Mouse (Mus musculus): ENCODE measurements around the gene Scfd2. TPM values are rescaled to one million over a fixed set of nuclear protein-coding genes. Genes with fewer than 3 reads are reported as not detected.

The Scfd2 gene
- polyA plus RNA-seq, 1 experiment from 2014 or later = 21.0 TPM

DNA sequence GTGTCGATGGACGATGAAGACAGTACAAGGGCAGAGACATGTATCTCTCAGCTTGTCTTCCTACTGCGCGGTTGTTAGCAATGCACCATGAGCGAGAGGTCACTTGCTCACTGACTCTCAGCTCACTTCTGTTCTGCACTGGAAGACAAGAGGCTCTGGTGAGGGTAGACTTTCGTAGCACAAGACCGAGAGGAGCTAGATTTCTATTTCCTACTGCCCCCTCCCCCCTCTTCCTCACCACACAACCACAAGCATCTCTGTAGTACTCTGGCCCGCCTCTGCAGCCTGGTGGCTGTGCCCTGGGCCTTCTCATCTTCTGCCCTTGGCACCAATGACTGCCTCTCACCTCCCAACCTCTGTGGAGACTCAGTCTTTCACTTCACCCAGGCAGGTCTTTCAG lies 331.1 kb downstream of the Scfd2 start:
- WGBS = 71% methylated on average over 8 of the region's 8 CpGs
- Histone ChIP-seq H3K4me1 (peaks cover 62% of the 10 kb centered on the region), H3K36me3 (peaks cover 22% of the 10 kb centered on the region), H3K27ac (replicated peaks) (peak overlapping the region; percentile 85), H3K9me3 (replicated peaks) (no peaks in the 10 kb centered on the region), H3K27me3 (no peaks in the 10 kb centered on the region), H3K4me3 (replicated peaks) (no peak overlapping the region), H3K4me2 (replicated peaks) (peak overlapping the region; percentile 98; the same call in 1 of the 2 replicates), H3K9ac (no peak overlapping the region)
- ATAC-seq (ENCODE audit: insufficient number of reproducible peaks, low FRiP score, low TSS enrichment, low read depth) = no peak

DNA sequence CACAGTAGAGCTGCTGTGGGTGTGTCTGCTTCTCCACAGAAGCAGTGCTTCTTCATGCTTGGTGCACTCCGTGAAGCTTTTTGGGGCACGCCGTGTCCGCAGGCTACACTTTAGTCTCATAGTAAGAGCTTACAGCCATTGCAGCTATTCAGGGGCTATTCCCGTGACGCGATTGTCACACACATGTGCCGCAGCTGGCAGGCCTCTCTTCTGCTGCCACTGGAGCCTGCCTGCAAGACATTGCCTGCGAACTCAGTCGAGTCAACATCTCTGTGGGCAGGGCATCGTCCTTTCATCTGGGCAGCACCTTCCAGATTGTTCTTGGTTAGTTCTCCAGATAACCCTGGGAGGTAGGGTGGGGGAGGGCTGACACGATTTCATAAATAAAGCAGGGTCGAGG lies 331.8 kb downstream of the Scfd2 start:
- Histone ChIP-seq H3K9ac (no peak overlapping the region), H3K9me3 (replicated peaks) (no peaks in the 10 kb centered on the region), H3K4me2 (replicated peaks) (peak overlapping the region; percentile 98), H3K27ac (replicated peaks) (peak overlapping the region; percentile 85), H3K4me3 (replicated peaks) (0 out of 2 replicates have a peak overlapping the region, but pooled peaks have one; percentile 99), H3K36me3 (peaks cover 22% of the 10 kb centered on the region), H3K27me3 (no peaks in the 10 kb centered on the region), H3K4me1 (peaks cover 62% of the 10 kb centered on the region)
- WGBS = 51% methylated on average over 13 of the region's 13 CpGs
- no peak for ATAC-seq (ENCODE audit: insufficient number of reproducible peaks, low FRiP score, low TSS enrichment, low read depth)

GRCm38 (mm10) chr5:74198446-74198845 lies 333.1 kb downstream of the Scfd2 start:
- H3K9ac ChIP-seq = peak overlapping the region; percentile 23; the same call in 1 of the 2 replicates

DNA sequence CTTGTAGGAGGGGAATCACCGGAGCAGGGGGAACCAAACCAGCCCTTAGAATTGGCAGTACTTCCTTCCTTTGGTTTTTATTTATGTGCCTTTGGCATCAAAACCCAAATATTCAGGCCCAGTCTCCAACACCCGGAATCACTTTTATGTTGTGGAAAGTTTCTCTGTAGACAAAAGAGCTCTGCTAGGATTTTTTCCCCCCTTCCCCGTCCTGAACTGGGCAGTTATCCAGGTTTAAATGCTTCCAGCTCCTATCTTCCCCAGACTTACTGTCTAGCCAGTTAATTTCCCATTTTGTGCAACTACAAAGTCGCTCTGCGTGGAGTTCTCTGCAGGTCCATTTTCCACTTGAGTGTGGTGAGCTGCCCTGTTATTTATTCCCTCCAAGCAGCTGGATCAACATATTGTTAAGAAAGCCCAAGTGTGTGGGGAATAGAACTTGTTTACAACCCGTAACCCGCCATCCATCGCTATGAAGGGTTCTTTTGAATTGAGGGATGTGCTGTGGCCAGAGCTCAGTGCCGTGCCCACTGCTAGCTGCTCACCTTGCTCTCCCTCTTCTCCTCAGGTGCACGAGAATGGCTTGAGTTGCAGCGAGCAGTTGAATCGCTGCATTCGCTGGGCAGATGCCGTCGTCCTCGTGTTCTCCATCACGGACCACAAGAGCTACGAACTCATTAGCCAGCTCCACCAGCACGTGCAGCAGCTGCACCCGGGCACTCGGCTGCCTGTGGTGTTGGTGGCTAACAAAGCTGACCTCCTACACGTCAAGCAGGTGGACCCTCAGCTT lies 333.8 kb downstream of the Scfd2 start:
- Histone ChIP-seq H3K36me3 (peaks cover 22% of the 10 kb centered on the region), H3K9me3 (replicated peaks) (no peaks in the 10 kb centered on the region), H3K4me3 (replicated peaks) (peak overlapping the region; percentile 99), H3K27me3 (no peaks in the 10 kb centered on the region), H3K4me1 (peaks cover 71% of the 10 kb centered on the region), H3K9ac (peak overlapping the region; percentile 47), H3K4me2 (replicated peaks) (peak overlapping the region; percentile 98), H3K27ac (replicated peaks) (peak overlapping the region; percentile 85)
- ATAC-seq (ENCODE audit: insufficient number of reproducible peaks, low FRiP score, low TSS enrichment, low read depth) = 0 out of 2 replicates have a peak, but pooled peaks have one; percentile 8
- 52% methylated on average over 22 of the region's 22 CpGs for WGBS

More at GRCm38 (mm10) chr5:74198446-74198845, 333.1 kb downstream of the Scfd2 start:
- peaks cover 22% of the 10 kb centered on the region for H3K36me3 ChIP-seq
- H3K4me3 ChIP-seq (replicated peaks) = peak overlapping the region; percentile 99
- peak overlapping the region; percentile 98 for H3K4me2 ChIP-seq (replicated peaks)
- H3K27me3 ChIP-seq = no peaks in the 10 kb centered on the region
- WGBS = 49% methylated on average over 11 of the region's 11 CpGs
- H3K9me3 ChIP-seq (replicated peaks) = no peaks in the 10 kb centered on the region
- peaks cover 71% of the 10 kb centered on the region for H3K4me1 ChIP-seq
- H3K27ac ChIP-seq (replicated peaks) = peak overlapping the region; percentile 85
- ATAC-seq (ENCODE audit: insufficient number of reproducible peaks, low FRiP score, low TSS enrichment, low read depth) = no peak

- peaks cover 22% of the 10 kb centered on the region for H3K36me3 ChIP-seq
- peaks cover 58% of the 10 kb centered on the region for H3K4me1 ChIP-seq
- WGBS = 3% methylated on average over 4 of the region's 4 CpGs
- no peak for ATAC-seq (ENCODE audit: insufficient number of reproducible peaks, low FRiP score, low TSS enrichment, low read depth)
- H3K9me3 ChIP-seq (replicated peaks) = no peaks in the 10 kb centered on the region
- H3K9ac ChIP-seq = peak overlapping the region; percentile 47; the same call in 1 of the 2 replicates
- H3K4me2 ChIP-seq (replicated peaks) = peak overlapping the region; percentile 98
- peak overlapping the region; percentile 85 for H3K27ac ChIP-seq (replicated peaks)
- H3K27me3 ChIP-seq = no peaks in the 10 kb centered on the region
- peak overlapping the region; percentile 99 for H3K4me3 ChIP-seq (replicated peaks)
Measured at GRCm38 (mm10) chr5:74196307-74196618, 335.3 kb downstream of the Scfd2 start.

DNA sequence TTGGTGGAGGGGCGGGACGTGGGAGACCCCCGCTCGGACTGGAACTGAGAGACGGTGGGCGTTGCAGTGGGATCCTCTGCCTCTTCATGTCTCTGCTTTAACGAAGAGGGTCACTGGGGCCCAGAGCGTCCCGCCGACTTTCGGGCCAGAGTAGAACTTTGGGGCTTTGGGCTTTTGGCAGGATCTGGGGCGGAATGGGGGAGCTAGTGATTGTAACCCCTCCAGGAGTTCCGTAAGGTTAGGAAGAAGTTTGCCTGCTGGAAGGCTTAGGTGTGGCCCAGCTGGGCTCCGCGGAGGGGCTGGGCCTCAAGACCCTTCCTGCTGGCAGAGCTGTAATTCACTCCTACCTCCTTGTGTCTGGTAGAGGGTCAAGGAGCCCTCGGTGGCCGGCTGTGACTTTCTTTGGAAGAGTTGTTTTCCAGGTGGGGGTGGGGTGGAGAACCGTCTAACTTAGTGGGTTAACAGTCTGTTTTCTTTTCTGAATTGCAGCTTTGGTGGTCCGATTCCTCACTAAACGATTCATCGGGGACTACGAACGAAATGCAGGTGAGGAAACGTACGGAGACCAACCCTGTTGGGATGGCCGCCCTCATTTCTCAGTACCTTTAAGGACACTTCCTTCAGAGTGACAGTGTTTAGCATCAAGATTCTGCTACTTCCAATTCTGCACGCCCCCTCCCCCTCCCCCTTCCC lies 335.8 kb downstream of the Scfd2 start:
- ATAC-seq (ENCODE audit: insufficient number of reproducible peaks, low FRiP score, low TSS enrichment, low read depth) = 0 out of 2 replicates have a peak, but pooled peaks have one; percentile 3
- Histone ChIP-seq H3K4me2 (replicated peaks) (peak overlapping the region; percentile 98), H3K27ac (replicated peaks) (peak overlapping the region; percentile 92), H3K4me3 (replicated peaks) (peak overlapping the region; percentile 99), H3K36me3 (peaks cover 22% of the 10 kb centered on the region), H3K9me3 (replicated peaks) (no peaks in the 10 kb centered on the region), H3K27me3 (no peaks in the 10 kb centered on the region), H3K4me1 (peaks cover 58% of the 10 kb centered on the region), H3K9ac (peak overlapping the region; percentile 99)
- 1% methylated on average over 27 of the region's 27 CpGs for WGBS

- ATAC-seq (ENCODE audit: insufficient number of reproducible peaks, low FRiP score, low TSS enrichment, low read depth) = peak; percentile 91
- Histone ChIP-seq H3K27ac (replicated peaks) (peak within 1 kb of the TSS; percentile 92), H3K4me1 (peaks cover 57% of the 10 kb centered on the region), H3K27me3 (no peaks in the 10 kb centered on the region), H3K4me3 (replicated peaks) (peak within 1 kb of the TSS; percentile 99), H3K9me3 (replicated peaks) (no peaks in the 10 kb centered on the region), H3K4me2 (replicated peaks) (peak within 1 kb of the TSS; percentile 98), H3K36me3 (peaks cover 22% of the 10 kb centered on the region), H3K9ac (peak within 1 kb of the TSS; percentile 99)
- WGBS = under 1% methylated on average over 82 of the region's 82 CpGs
Measured at GRCm38 (mm10) chr5:74194841-74195613, 336.5 kb downstream of the Scfd2 start, which contains the start of gene Rasl11b. TSS of gene Rasl11b (plus strand) at chr5:74195286.

DNA sequence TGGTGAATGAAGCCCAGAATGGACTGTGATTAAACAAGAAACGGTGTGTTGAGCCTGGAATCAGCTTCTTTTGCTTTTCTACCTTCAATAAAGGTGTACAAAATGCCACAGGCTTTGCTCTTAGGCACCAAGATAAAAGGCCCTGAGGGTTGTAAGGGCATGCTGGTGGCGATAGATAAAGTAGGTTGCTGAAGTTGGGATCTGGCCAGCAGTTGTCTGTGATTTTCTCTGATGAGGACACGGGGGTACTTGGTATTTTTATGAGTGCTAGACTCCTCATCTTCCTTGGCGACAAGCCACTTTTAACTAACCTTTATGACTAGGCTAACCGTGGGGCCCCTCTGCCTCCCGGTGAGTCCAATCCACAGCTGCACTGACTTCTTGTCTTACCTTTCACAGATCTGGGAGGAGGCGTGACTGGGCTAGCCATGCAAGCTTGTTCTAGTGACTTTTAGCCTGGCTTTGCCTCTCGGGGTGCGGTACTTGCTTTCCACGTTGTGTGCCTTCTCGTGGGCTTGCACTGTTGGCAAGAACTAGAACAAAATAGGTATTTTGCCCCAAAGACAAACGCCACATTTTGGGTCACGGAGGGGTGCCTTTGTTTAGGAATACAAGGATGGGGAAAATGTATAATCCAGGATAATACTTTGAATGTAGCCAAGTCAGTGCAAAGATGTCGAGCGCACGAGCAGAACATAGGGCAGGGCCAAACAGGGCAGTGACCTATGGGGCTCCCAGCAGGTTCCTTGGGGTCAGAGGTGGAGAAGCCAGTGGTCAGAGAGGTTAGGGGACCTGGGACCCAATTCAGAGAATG lies 337.3 kb downstream of the Scfd2 start:
- peaks cover 17% of the 10 kb centered on the region for H3K36me3 ChIP-seq
- H3K27ac ChIP-seq (replicated peaks) = peak overlapping the region; percentile 92; the same call in 1 of the 2 replicates
- H3K4me1 ChIP-seq = peaks cover 59% of the 10 kb centered on the region
- no peaks in the 10 kb centered on the region for H3K9me3 ChIP-seq (replicated peaks)
- WGBS = 24% methylated on average over 16 of the region's 16 CpGs
- H3K9ac ChIP-seq = peak overlapping the region; percentile 57
- ATAC-seq (ENCODE audit: insufficient number of reproducible peaks, low FRiP score, low TSS enrichment, low read depth) = no peak; the same call in 1 of the 2 replicates
- H3K4me2 ChIP-seq (replicated peaks) = peak overlapping the region; percentile 98
- H3K27me3 ChIP-seq = no peaks in the 10 kb centered on the region
- peak overlapping the region; percentile 99 for H3K4me3 ChIP-seq (replicated peaks)

DNA sequence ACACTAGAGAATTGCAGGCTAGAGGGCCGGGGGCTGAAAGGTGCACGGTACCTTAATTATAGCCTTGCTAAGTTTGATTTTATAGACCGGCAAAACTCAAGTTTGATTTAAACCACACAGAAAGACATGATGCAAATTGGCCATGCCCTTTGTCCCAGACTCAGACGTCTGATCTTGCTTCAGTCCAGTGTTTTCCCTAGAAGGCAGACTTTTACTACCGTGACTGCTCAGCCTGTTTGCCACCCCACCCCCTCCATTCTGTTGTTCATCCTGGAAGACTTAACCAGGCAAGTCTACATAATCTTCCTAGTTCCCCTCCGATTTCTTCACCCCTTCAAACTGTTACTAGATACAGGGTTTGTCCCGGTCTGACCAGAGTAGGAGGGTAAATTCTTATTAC lies 337.9 kb downstream of the Scfd2 start:
- H3K4me3 ChIP-seq (replicated peaks) = no peak overlapping the region
- peak overlapping the region; percentile 98 for H3K4me2 ChIP-seq (replicated peaks)
- ATAC-seq (ENCODE audit: insufficient number of reproducible peaks, low FRiP score, low TSS enrichment, low read depth) = no peak
- peaks cover 15% of the 10 kb centered on the region for H3K36me3 ChIP-seq
- H3K27ac ChIP-seq (replicated peaks) = no peak overlapping the region
- H3K27me3 ChIP-seq = no peaks in the 10 kb centered on the region
- 27% methylated on average over 7 of the region's 7 CpGs for WGBS
- H3K9ac ChIP-seq = no peak overlapping the region
- no peaks in the 10 kb centered on the region for H3K9me3 ChIP-seq (replicated peaks)
- H3K4me1 ChIP-seq = peaks cover 56% of the 10 kb centered on the region

GRCm38 (mm10) chr5:74193008-74193407 lies 338.6 kb downstream of the Scfd2 start:
- WGBS = 48% methylated on average over 2 of the region's 2 CpGs
- H3K9me3 ChIP-seq (replicated peaks) = no peaks in the 10 kb centered on the region
- H3K4me3 ChIP-seq (replicated peaks) = no peak overlapping the region
- no peak overlapping the region for H3K9ac ChIP-seq
- H3K27me3 ChIP-seq = no peaks in the 10 kb centered on the region
- no peak for ATAC-seq (ENCODE audit: insufficient number of reproducible peaks, low FRiP score, low TSS enrichment, low read depth)
- no peak overlapping the region for H3K4me2 ChIP-seq (replicated peaks)
- H3K4me1 ChIP-seq = peaks cover 49% of the 10 kb centered on the region
- H3K27ac ChIP-seq (replicated peaks) = no peak overlapping the region
- peaks cover 8% of the 10 kb centered on the region; the same call in 1 of the 2 replicates for H3K36me3 ChIP-seq

All from embryonic facial prominence, embryonic 15.5 days (tissue).